Mouse (Mus musculus): ENCODE results near the gene Pcnx2.

Pcnx2 gene

GRCm38 (mm10) chr8:125757106-125757496, 141.0 kb downstream of the Pcnx2 start:
- no peak for DNase-seq (ENCODE audit: low read depth, low spot score)

GRCm38 (mm10) chr8:125756391-125757105, 141.6 kb downstream of the Pcnx2 start:
- DNase-seq (ENCODE audit: low read depth, low spot score), result no peak

GRCm38 (mm10) chr8:125755896-125756295, 142.2 kb downstream of the Pcnx2 start:
- DNase-seq (ENCODE audit: low read depth, low spot score), result no peak

- DNase-seq (ENCODE audit: low read depth, low spot score), result no peak
These were observed 147.3 kb downstream of the Pcnx2 start for GRCm38 (mm10) chr8:125750846-125751245.

- no peak for DNase-seq (ENCODE audit: low read depth, low spot score)
These were observed 150.7 kb downstream of the Pcnx2 start for GRCm38 (mm10) chr8:125747390-125747789.

- no peak for DNase-seq (ENCODE audit: low read depth, low spot score)
These were observed 153.1 kb downstream of the Pcnx2 start for GRCm38 (mm10) chr8:125744914-125745576.

GRCm38 (mm10) chr8:125742406-125742805, 155.7 kb downstream of the Pcnx2 start:
- DNase-seq (ENCODE audit: low read depth, low spot score), result no peak

GRCm38 (mm10) chr8:125741855-125742254, 156.3 kb downstream of the Pcnx2 start:
- DNase-seq (ENCODE audit: low read depth, low spot score), result no peak

GRCm38 (mm10) chr8:125741377-125741776, 156.7 kb downstream of the Pcnx2 start:
- no peak for DNase-seq (ENCODE audit: low read depth, low spot score)

- no peak for DNase-seq (ENCODE audit: low read depth, low spot score)
These were observed 157.5 kb downstream of the Pcnx2 start for GRCm38 (mm10) chr8:125740655-125741054.

- no peak for DNase-seq (ENCODE audit: low read depth, low spot score)
These were observed 159.2 kb downstream of the Pcnx2 start for GRCm38 (mm10) chr8:125738956-125739355.

GRCm38 (mm10) chr8:125733964-125734956, 163.9 kb downstream of the Pcnx2 start:
- DNase-seq (ENCODE audit: low read depth, low spot score), result peak; percentile 84

GRCm38 (mm10) chr8:125729746-125730145, 168.4 kb downstream of the Pcnx2 start, which contains the start of gene Ntpcr:
Gene Ntpcr, plus strand, starts transcription at chr8:125729963.
- no peak for DNase-seq (ENCODE audit: low read depth, low spot score)

GRCm38 (mm10) chr8:125727797-125728196, 170.3 kb downstream of the Pcnx2 start:
- DNase-seq (ENCODE audit: low read depth, low spot score), result no peak

- no peak for DNase-seq (ENCODE audit: low read depth, low spot score)
These were observed 171.1 kb downstream of the Pcnx2 start for GRCm38 (mm10) chr8:125726986-125727385.

GRCm38 (mm10) chr8:125726143-125726542, 172.0 kb downstream of the Pcnx2 start:
- no peak for DNase-seq (ENCODE audit: low read depth, low spot score)

GRCm38 (mm10) chr8:125725037-125725820, 172.9 kb downstream of the Pcnx2 start:
- no peak for DNase-seq (ENCODE audit: low read depth, low spot score)

GRCm38 (mm10) chr8:125723437-125723836, 174.7 kb downstream of the Pcnx2 start:
- no peak for DNase-seq (ENCODE audit: low read depth, low spot score)

GRCm38 (mm10) chr8:125722675-125723074, 175.4 kb downstream of the Pcnx2 start:
- DNase-seq (ENCODE audit: low read depth, low spot score), result no peak

GRCm38 (mm10) chr8:125718914-125719313, 179.2 kb downstream of the Pcnx2 start:
- no peak for DNase-seq (ENCODE audit: low read depth, low spot score)

GRCm38 (mm10) chr8:125716613-125717012, 181.5 kb downstream of the Pcnx2 start:
- DNase-seq (ENCODE audit: low read depth, low spot score), result no peak
